Mouse (Mus musculus) forebrain, embryonic 15.5 days (tissue): ENCODE results near the gene Zfhx3. TPM values are rescaled to one million over a fixed set of nuclear protein-coding genes. Genes with fewer than 3 reads are reported as not detected.
A peak's percentile ranks its signal among the peaks of the same experiment; 100 is the strongest.

Source experiments
- ATAC-seq: fragments of 200-750 bp; cut with Nextera tagmentation; replicated peaks from 2 replicates; pipeline ENCODE4 v1.8.0; 2017; ENCODE audit warnings: mild to moderate bottlenecking, moderate TSS enrichment, moderate library complexity
- H3K27ac ChIP-seq: fragments of 300-500 bp; sonication (generic); replicated peaks from 2 replicates; pipeline ENCODE4 v1.5.1; 2015; ENCODE audit warnings: mild to moderate bottlenecking, inconsistent platforms
- H3K27me3 ChIP-seq: fragments of 300-500 bp; sonication (generic); 2 replicates; pipeline ENCODE4 v1.6.1; 2015; ENCODE audit warnings: inconsistent platforms
- H3K36me3 ChIP-seq: fragments of 300-500 bp; sonication (generic); 2 replicates; pipeline ENCODE4 v1.6.1; 2015; ENCODE audit warnings: mild to moderate bottlenecking, inconsistent platforms
- H3K4me1 ChIP-seq: fragments of 300-500 bp; sonication (generic); 2 replicates; pipeline ENCODE4 v1.6.1; 2015; ENCODE audit warnings: inconsistent platforms
- H3K4me2 ChIP-seq: fragments of 300-500 bp; sonication (generic); replicated peaks from 2 replicates; pipeline ENCODE4 v1.6.1; 2015; ENCODE audit warnings: mild to moderate bottlenecking, inconsistent platforms
- H3K4me3 ChIP-seq: fragments of 300-500 bp; sonication (generic); 2 replicates; pipeline ENCODE4 v1.5.1; 2015; ENCODE audit warnings: mild to moderate bottlenecking, inconsistent platforms
- H3K9ac ChIP-seq: fragments of 300-500 bp; sonication (generic); replicated peaks from 2 replicates; pipeline ENCODE4 v1.6.1; 2015; ENCODE audit warnings: mild to moderate bottlenecking, inconsistent platforms
- H3K9me3 ChIP-seq: fragments of 300-500 bp; sonication (generic); 2 replicates; pipeline ENCODE4 v1.6.1; 2016; ENCODE audit warnings: inconsistent platforms
- WGBS: fragments of 180-500 bp; shearing (Covaris S2); methylation state at CpG from one replicate; pipeline ENCODE4 v1.1.7; 2015; ENCODE audit warnings: mixed read lengths; 5-methylcytosine and 5-hydroxymethylcytosine counted together
- polyA plus RNA-seq: library from polyadenylated mRNA; unstranded; fragments of >200 nt; fragmentation: Nextera tagmentation; extraction: Ambion mirVana; gene quantifications from 2 replicates; pipeline ENCODE4 v1.2.1, GENCODE M21; 2015

Gene Zfhx3
- polyA plus RNA-seq, 1 experiment from 2014 or later = 14.9 TPM

DNA sequence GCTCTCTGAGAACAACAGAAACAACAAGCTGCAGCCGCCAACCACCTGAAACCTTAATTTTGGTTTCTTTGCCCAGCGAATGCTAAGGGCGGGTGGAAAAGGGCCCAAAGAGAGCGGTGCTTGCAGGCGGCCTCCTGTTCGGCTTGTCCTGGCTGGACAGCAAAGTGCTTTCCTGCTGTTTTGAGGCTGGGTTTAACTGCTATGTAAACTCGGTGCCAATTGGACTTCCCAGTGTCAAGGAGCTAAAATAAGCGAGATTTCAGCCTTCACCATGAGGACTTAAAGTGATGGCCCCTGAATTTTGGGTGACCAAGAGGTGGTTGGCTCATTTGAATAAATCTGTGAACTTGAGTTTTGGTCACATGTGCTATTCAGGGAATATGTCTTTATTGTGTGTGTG lies 775.1 kb downstream of the Zfhx3 start:
- no peak for ATAC-seq
- H3K36me3 ChIP-seq = no peaks in the 10 kb centered on the region
- H3K9me3 ChIP-seq = no peaks in the 10 kb centered on the region
- peaks cover 31% of the 10 kb centered on the region for H3K27me3 ChIP-seq
- H3K27ac ChIP-seq = no peak overlapping the region
- peak overlapping the region; percentile 85; the same call in 1 of the 2 replicates for H3K4me2 ChIP-seq
- H3K4me1 ChIP-seq = peaks cover 52% of the 10 kb centered on the region
- 28% methylated on average over 8 of the region's 8 CpGs for WGBS
- H3K4me3 ChIP-seq = peak overlapping the region; percentile 9; the same call in 1 of the 2 replicates
- no peak overlapping the region for H3K9ac ChIP-seq

DNA sequence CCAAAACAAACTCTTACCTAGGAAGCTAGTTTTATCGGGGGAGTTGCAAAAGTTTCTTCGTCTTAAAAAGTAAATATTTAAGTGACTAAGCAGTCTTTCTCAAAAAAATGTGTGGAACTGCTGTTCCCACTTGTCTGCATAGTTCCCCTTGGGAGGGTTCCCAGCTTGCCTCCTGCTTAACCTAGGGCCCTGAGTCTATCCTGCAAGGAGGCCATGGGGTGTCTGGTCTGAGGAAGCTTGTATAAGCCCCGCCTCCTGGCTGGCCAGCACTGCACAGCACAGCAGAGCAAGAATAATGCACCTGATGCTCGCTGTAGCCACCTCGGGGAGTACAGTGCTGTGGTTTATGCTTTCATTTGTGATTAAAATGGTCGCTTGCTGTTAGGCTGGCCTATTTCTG lies 775.6 kb downstream of the Zfhx3 start:
- WGBS = 35% methylated on average over 6 of the region's 6 CpGs
- no peak for ATAC-seq
- Histone ChIP-seq H3K36me3 (no peaks in the 10 kb centered on the region), H3K9ac (no peak overlapping the region), H3K27ac (no peak overlapping the region), H3K4me2 (peak overlapping the region; percentile 4; the same call in 1 of the 2 replicates), H3K9me3 (no peaks in the 10 kb centered on the region), H3K4me3 (peak overlapping the region; percentile 5), H3K4me1 (peaks cover 52% of the 10 kb centered on the region), H3K27me3 (peaks cover 27% of the 10 kb centered on the region)

DNA sequence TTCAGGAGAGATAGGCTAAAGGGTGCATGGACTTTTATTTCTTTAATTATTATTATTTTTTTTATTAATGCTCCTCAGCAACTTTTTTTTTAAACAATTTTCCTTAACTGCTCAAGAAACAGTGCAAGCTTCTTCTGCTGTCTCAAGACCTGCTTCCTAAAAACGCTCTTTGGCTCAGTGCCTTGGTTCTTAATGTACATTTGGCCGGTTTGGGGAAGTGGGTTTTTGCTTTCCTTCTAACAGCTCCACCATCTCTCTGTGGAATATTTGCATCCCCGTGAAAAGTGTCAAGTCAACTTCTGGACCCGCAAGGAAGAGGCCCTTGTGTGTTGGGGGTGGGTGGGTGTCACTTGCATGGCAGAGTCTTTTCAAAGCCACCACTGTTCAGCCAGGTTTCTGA lies 778.4 kb downstream of the Zfhx3 start:
- no peaks in the 10 kb centered on the region for H3K9me3 ChIP-seq
- peaks cover 27% of the 10 kb centered on the region for H3K27me3 ChIP-seq
- no peak overlapping the region for H3K9ac ChIP-seq
- H3K4me1 ChIP-seq = peaks cover 34% of the 10 kb centered on the region
- no peak overlapping the region for H3K27ac ChIP-seq
- H3K36me3 ChIP-seq = no peaks in the 10 kb centered on the region
- H3K4me2 ChIP-seq = no peak overlapping the region
- H3K4me3 ChIP-seq = no peak overlapping the region
- 60% methylated on average over 4 of the region's 4 CpGs for WGBS
- no peak for ATAC-seq

DNA sequence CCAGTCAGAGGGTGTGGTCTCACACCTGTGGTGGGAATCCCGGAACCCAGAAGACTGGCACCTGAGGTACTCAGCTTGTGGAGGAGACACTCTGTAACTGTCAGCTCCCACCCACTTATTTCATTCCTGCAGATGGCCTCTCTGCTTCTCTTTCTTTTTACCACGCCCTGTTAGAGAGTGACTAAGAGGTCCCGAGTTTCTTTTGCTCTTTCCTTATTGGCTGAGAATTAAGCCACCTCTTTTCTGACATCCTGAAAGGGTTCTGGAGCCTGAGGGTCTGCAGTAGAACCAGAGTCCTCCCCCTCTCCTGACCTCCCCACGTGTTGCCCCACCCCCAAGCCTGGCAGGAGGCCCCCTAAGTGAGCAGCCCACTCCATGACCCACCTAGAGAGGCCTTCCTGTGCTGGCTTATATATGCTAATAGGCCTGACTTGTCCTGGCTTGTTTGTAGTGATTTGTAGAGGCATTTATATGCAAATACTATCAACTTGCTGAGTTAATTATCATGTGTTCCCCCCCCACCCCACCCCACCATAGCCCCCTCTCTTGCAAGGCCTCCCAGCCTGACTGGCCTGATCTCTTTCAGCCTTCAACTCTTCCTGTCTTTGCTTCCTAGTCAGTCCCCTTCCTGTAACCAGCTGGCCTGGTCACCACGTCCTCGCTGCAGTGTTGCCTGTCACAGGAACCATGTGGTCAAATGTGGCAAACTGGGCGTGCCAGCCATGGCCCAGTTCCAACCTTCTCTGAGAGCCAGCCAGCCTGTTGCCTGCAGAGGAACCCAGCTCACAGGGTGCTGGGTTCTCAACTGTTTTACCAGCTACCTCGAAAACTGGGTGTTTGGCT lies 780.4 kb downstream of the Zfhx3 start:
- H3K9me3 ChIP-seq = no peaks in the 10 kb centered on the region
- H3K9ac ChIP-seq = no peak overlapping the region
- H3K27me3 ChIP-seq = peaks cover 12% of the 10 kb centered on the region
- no peak overlapping the region for H3K27ac ChIP-seq
- peak; percentile 58; the same call in 1 of the 2 replicates for ATAC-seq
- no peaks in the 10 kb centered on the region for H3K36me3 ChIP-seq
- H3K4me2 ChIP-seq = no peak overlapping the region
- WGBS = 7% methylated on average over 8 of the region's 8 CpGs
- peaks cover 27% of the 10 kb centered on the region for H3K4me1 ChIP-seq
- no peak overlapping the region for H3K4me3 ChIP-seq

DNA sequence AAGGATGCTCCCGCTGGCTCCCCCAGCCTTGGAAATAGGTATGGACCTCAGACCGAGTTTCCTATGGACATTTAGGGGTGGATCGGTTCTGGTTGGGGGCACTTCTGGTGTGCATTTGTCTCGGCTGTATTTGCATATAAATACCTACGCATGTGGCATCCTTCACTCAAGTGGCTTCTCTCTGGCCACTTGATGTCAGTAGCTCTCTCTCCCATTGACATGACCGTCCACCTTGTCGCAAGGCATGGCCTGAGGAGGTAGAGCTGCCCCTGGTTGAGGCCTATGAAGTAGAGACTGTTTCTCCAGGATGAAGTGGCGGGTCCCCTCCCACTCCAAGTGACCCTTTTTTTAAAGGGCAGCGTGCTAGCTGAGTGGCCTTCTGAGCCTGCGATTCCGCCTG lies 781.2 kb downstream of the Zfhx3 start:
- WGBS = 45% methylated on average over 11 of the region's 11 CpGs
- Histone ChIP-seq H3K9ac (no peak overlapping the region), H3K4me3 (no peak overlapping the region), H3K4me1 (peaks cover 25% of the 10 kb centered on the region), H3K27me3 (peaks cover 5% of the 10 kb centered on the region; the same call in 1 of the 2 replicates), H3K9me3 (no peaks in the 10 kb centered on the region), H3K27ac (no peak overlapping the region), H3K4me2 (no peak overlapping the region), H3K36me3 (no peaks in the 10 kb centered on the region)
- no peak for ATAC-seq

DNA sequence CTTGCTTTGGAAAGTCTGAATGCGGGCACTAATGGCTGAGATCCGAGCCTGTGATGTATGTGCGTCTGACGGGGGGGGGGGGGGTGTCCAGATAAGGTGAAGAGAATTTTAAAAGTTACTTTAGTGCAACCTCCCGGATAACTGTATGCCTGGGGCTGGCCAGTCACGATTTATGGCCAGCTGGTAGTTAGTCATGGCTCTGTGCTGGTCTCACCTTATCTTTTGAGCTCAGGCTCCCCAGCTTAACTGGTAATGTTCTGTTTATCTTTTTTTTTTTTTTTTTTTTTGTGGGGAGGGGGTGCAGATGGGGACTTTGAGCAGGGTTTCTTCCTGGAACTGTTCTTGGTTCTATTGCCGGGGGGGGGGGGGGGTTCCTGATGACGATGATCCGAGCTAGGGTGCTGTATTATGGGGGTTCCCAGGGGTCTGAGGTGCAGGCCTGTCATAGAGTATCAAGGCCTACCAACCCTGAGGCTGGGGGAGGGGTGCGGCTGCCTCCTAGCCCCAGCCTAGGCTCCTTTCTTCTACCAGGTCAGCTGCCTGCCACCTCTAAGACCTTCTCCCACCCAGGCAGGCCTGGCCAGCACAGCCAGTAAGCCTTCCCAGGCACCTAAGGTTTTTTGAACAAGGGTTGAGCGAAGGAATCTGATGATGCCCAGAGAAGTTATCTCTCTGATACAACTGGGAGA lies 782.5 kb downstream of the Zfhx3 start:
- Histone ChIP-seq H3K9ac (no peak overlapping the region), H3K27ac (no peak overlapping the region), H3K4me2 (no peak overlapping the region), H3K9me3 (no peaks in the 10 kb centered on the region), H3K36me3 (no peaks in the 10 kb centered on the region), H3K4me3 (no peak overlapping the region), H3K27me3 (peaks cover 6% of the 10 kb centered on the region; the same call in 1 of the 2 replicates), H3K4me1 (peaks cover 30% of the 10 kb centered on the region)
- WGBS = 44% methylated on average over 11 of the region's 11 CpGs
- ATAC-seq = no peak

DNA sequence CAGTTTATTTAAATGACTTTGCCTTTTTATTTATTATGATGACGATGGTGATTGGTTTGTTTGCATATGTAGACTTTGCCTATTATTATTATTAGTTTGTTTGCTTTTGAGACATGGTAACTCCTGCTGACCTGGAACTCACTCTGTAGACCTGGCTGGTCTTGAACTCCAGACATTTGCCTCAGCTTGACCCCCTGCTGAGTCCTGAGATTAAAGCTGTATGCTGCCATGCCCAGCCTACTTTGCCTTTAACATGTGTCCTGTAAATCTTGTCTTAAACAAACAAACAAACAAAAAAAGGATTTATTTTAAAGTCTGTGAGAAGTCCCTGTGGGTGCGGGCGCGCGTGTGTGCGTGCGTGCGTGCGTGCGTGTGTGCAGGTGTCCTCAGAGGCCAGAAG lies 783.2 kb downstream of the Zfhx3 start:
- Histone ChIP-seq H3K4me3 (no peak overlapping the region), H3K4me2 (no peak overlapping the region), H3K9ac (no peak overlapping the region), H3K4me1 (peaks cover 37% of the 10 kb centered on the region), H3K36me3 (no peaks in the 10 kb centered on the region), H3K9me3 (no peaks in the 10 kb centered on the region), H3K27me3 (peaks cover 6% of the 10 kb centered on the region; the same call in 1 of the 2 replicates), H3K27ac (no peak overlapping the region)
- ATAC-seq = no peak
- WGBS = 72% methylated on average over 10 of the region's 10 CpGs

DNA sequence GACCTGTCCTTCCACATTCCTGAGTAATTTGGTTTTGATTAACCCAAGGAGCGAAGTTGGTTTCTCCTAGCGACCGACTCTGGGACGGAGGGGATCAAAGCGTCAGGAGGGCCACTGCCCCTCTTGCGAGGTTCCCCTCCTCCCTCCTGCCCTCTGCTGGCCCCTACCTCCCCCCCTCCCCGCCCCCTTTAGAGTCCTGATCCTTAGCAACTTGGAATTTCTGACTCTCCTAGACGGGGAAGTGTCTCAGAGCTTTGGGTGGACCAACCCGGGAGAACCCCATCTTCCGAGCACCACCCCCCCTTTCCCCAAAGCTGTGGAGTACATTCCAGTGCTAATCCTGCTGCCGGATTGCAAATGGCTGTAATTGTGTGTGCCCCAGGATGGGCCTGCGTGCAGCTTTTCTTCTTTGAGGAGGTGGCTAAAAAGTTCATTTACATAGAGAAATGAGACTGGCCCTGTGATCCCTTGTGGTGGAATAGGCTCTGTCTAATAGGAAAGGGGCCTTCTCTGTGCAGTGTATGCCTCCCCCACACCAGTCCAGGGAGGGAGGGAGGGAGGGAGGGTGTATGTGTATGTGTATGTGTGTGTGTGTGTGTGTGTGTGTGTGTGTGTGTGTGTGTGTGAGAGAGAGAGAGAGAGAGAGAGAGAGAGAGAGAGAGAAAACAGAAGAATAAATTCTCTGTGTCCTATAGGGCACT lies 784.2 kb downstream of the Zfhx3 start:
- no peak for ATAC-seq
- Histone ChIP-seq H3K9ac (no peak overlapping the region), H3K27me3 (peaks cover 6% of the 10 kb centered on the region; the same call in 1 of the 2 replicates), H3K4me1 (peaks cover 37% of the 10 kb centered on the region), H3K4me2 (no peak overlapping the region), H3K4me3 (no peak overlapping the region), H3K27ac (no peak overlapping the region), H3K36me3 (no peaks in the 10 kb centered on the region), H3K9me3 (no peaks in the 10 kb centered on the region)
- WGBS = 9% methylated on average over 12 of the region's 12 CpGs

DNA sequence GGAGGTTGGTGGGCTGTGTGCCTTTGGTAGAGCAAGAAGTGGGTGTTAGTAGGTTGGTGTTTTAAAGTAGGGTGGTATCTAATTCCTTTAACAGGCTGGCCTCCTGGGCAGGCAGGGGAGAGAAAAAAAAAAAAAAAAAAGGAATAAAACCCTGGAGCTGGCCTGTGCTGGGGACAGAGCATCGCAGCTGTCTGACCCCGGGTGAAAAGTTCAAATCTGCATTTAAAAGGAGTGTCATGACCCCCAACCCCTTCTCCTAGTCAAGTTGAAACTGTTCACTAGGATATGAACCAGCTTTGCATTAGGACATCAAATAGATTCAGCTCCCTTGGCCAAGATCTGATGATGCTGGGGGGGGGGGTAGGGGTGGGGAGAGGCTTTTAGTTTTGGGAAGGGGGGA lies 786.7 kb downstream of the Zfhx3 start:
- no peaks in the 10 kb centered on the region for H3K36me3 ChIP-seq
- H3K27ac ChIP-seq = no peak overlapping the region
- H3K27me3 ChIP-seq = peaks cover 6% of the 10 kb centered on the region; the same call in 1 of the 2 replicates
- H3K4me1 ChIP-seq = peaks cover 29% of the 10 kb centered on the region
- H3K9ac ChIP-seq = no peak overlapping the region
- H3K9me3 ChIP-seq = no peaks in the 10 kb centered on the region
- H3K4me2 ChIP-seq = no peak overlapping the region
- ATAC-seq = no peak
- 3% methylated on average over 2 of the region's 2 CpGs for WGBS
- H3K4me3 ChIP-seq = no peak overlapping the region

DNA sequence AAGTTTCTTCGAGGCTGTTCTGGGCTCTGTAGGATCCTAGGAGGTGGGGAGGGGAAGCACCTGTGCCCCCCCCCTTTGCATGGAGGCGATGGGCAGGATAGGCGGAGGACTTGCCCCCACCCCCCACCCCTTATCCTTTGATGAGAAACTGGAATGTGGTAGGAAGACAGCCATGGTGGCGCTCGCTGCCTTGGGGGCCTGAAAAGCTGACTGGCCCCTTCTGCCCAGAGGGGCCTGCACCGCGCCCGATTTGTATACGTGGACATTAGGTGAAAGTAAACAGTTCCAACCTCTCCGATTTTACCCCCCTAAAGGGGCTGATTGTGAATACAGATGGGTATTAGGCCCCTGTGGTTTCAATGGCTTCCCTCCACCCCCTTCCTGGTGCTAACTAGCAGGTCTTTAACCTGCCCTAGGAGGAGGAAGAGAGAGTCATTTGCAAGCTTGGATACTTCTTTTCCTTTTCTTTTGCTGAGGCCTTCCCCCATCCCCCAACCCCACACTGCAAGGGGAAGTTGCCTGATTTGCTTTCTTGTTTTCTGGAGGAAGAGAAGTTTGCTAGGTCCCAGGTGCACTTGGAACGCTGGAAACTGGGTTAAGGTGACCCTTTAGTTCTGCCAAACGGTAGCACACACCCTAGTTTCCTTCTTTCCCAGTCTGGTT lies 787.4 kb downstream of the Zfhx3 start:
- H3K4me2 ChIP-seq = no peak overlapping the region
- peaks cover 6% of the 10 kb centered on the region; the same call in 1 of the 2 replicates for H3K27me3 ChIP-seq
- no peak overlapping the region for H3K4me3 ChIP-seq
- no peak overlapping the region for H3K27ac ChIP-seq
- H3K9ac ChIP-seq = no peak overlapping the region
- H3K36me3 ChIP-seq = no peaks in the 10 kb centered on the region
- WGBS = 26% methylated on average over 12 of the region's 12 CpGs
- H3K4me1 ChIP-seq = peaks cover 29% of the 10 kb centered on the region
- no peak for ATAC-seq
- H3K9me3 ChIP-seq = no peaks in the 10 kb centered on the region

DNA sequence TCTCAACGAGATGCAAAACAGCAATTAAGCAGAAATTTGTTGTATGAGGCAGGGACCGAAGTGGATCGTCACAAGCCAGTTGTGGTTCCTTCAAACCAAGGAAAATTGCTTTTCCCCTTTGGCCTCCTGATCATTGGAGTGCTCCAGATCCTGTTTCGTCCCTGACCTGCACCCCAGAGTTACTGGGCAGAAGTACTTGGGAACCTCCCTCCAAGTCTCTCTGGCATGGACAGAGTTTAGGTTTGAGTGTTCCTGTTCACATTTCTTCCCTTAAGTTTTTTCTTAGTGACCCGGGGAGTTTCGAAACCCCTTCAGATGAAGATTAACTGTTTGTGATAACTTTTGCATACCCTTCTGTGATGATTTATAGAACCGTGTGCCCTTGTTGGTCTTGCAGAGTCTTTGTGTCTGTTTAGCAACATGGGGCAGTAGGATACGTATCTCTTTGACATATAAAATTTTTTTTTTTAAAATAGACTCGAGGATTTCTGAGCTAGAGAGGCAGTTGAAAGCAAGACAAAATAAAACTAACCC lies 788.5 kb downstream of the Zfhx3 start:
- no peak for ATAC-seq
- no peak overlapping the region for H3K4me3 ChIP-seq
- peaks cover 6% of the 10 kb centered on the region; the same call in 1 of the 2 replicates for H3K27me3 ChIP-seq
- H3K27ac ChIP-seq = no peak overlapping the region
- no peaks in the 10 kb centered on the region for H3K36me3 ChIP-seq
- no peak overlapping the region for H3K4me2 ChIP-seq
- H3K9ac ChIP-seq = no peak overlapping the region
- peaks cover 29% of the 10 kb centered on the region for H3K4me1 ChIP-seq
- 37% methylated on average over 9 of the region's 9 CpGs for WGBS
- no peaks in the 10 kb centered on the region for H3K9me3 ChIP-seq
